Mouse (Mus musculus) adipocyte (in vitro differentiated cells): Measurements from ENCODE around the gene Hlcs.

Source experiments
- DNase-seq: peaks from one replicate; pipeline ENCODE4 v3.0.0-alpha.2; 2016; ENCODE audit warnings: low spot score

Hlcs gene

DNA sequence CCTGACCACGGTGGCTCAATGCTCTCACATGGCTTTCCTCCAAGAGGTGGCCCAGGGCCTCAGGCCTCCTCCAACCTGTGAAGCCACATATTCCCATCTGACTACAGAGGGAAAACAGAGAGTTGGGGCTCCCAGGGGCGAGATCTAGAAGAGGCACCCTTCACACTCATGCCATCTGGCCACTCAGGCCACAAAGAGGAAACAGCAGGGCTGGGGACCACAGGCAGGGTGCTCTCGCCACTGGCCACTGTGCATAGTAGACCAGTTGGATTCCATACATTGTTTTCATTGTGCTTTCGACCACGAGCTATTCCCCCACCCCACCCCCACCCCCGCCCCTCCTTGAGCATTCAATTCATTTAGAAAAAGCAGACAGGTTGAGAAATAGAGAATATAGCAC, 151.4 kb downstream of the Hlcs start:
- no peak for DNase-seq

DNA sequence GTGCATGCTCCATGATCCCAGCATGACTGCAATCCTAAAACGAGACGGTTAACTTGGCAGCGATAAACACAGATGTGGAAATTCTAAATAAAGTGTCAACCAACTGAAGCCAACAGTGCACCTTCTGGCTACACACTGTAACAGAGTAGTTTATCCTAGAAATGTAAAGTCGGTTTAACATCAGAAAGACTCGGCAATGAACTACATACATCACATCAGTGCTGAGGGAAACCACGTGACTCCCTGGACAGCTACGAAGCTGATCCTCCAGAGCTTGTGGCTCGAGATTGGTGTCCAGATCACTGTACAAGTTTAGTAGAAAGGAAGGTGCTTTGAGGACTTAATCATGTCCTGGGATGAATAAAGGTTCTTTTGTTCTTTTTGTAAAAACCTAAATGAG, 155.6 kb downstream of the Hlcs start:
- DNase-seq, result peak; percentile 51

DNA sequence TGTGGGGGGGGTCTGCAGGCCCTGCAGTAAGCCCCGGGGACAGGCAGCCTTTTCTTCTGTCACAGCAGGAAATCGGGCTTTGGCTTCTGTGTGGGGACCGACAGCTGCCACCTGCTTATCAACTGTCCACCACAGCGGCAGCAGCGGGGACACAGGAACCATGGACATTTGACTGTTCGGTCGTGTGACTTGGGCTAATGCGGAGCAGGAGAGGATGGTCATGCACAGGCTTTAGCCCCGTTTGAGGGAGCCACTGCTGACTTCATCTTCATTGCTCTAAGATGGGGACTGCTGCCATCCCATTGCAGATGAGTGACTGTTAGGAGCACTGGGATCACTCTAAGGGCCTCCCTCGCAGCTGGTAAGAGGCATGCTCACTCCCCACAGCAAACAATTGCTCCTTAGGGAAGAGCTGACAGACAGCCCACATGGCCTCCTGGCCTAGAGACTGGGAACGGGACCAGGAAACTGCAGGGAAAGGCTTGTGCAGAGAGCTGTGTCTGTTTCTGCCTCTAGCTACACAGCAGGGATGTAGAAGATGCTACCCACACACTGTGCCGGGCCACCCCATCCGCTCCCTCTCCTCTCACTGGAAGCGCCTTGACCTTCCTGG, 158.2 kb downstream of the Hlcs start:
- peak; percentile 59 for DNase-seq

DNA sequence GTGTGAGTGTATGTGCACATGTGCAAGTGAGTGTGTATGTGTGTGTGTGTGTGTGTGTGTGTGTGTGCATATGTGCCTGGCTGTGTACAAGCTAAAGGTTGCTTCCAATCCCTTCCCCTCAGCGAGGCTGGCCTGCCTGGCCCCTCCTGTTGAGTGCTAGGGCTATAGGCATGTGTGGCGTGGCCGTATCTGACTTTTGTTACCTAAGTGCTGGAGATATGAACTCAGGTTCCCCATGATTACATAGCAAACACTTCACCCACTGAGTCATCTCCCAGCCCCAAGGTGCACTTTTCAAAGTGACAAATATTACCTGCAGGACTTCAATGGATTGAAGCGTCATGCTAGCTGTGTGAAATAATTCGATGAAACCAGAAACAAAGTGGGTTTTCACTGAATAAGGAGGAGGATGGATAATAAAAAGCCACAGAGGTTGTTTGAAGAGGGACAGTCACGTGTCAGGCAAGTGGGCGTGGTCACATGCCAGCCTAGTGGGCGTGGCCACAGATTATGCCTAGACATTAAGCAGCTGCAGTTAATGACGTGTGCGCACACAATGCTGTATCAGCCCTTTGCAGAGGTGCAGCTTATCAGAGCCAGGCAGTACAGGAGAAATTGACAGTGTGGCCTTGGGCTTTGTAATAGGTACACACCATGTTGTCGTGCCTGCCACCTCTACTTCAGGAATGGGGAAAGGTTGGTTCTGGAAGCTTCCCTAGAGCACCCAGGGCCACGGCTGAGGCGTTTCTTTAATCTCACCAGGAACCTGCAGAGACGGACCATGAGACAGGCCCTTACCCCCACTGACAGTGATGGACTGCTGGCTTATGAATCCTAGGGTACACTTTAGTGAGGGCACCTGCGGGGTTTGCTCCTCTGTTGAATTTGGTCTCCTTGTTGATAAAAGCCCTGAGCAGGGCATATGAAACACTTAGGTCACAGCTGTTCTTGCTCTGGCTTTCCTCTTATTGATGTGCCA, 163.0 kb downstream of the Hlcs start:
- DNase-seq, result no peak

DNA sequence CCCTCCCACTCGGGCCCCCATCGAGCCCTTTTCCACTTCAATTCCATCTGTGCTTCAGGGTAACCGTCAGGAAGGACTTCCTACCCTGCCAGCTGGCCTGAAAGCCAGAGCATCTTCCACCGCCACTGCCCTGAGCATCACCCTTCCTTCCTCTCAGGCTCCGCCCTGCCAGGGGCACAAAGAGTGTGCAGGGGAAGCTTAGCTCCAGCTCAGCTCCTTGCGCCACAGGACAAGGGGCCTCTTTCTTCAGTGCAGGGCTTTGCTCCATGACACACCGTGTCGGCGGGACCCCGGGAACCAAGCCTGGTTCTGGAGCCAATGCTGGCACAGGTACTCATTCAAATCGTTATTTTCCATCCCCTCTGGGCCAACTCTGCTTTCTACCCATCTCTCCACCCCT, 165.2 kb downstream of the Hlcs start:
- no peak for DNase-seq

DNA sequence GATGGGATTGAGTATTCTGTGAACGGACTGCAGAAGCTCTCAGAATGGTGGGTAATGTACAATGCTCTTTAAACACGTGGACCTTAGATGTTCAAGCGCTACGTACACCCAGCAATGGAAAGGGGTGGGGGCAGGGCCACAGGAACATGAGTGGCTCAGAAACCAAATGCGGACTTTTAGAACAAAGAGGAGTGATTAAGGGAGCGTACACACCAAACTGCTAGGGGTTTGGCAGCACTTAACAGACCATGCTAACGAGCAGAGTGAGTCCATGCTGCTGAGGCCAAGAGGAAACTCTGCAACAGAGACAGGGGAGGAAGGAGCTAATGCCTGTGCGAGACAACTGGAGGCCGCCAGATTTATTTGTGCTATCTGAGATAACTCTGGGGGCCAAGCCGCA, 170.0 kb downstream of the Hlcs start:
- DNase-seq, result no peak

DNA sequence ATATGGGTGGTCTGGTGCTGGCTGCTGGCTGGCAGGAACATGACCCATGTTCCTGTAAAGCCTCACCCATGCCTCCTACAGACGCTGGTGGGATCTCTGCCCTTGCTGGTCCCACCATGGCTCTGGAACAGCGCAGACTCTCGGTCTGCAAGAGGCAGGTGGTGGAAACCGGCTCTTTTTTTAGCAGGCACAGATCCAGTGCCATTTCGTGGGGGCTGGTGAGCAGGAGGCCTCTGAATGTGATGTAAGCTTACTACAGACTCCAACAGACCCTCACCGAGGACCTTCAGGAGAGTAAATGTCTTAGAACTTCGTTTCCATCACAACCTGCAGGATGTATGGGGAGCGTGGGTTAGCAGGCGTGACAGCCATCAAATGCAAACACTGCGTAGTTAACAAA, 172.6 kb downstream of the Hlcs start:
- no peak for DNase-seq

DNA sequence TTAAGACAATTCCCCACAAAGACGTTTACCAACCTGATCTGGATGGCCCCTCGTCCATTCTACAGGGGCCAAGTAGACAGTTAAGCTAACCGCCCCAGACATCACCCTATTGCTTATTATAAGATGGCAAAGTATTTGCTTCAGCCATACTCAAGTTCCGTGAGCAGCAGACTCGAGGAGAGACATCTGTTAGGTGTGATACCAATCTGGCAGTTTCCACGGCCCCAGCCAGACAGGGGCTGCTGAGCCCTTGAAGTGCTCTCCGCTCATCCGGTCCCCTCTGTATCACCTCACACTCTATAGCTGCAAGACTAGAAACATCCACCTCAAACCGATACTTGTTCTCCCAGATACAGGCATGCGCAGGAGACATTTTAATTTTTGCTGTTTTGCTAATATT, 179.2 kb downstream of the Hlcs start:
- DNase-seq, result no peak

DNA sequence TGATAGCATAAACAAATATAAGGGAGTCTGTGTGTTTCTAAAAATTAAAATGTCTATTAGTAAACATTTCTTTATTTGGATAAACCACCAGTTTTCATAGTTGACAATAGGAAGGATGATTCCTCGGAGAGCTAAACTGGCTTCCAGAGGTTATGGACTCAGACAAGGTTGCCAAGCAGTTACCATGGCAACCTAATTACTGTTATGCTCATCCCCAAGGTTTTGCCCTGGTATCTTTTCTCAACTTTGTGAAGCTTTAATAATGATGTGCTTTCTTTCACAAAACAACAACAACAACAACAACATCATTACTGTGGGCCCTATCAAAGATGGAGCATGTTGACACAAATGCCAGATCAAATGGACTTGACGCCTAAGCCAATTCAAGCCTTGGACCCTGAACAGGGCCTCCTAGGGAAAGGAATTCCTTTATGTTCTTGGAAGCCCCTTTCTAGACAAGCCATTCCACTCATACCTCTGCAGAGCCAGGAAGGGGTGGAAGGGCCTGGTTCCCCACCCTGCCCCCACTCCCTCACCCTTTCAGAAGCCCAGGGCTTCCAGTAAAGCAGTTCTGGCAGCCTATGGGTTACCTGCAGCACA, 185.0 kb downstream of the Hlcs start:
- DNase-seq, result no peak

DNA sequence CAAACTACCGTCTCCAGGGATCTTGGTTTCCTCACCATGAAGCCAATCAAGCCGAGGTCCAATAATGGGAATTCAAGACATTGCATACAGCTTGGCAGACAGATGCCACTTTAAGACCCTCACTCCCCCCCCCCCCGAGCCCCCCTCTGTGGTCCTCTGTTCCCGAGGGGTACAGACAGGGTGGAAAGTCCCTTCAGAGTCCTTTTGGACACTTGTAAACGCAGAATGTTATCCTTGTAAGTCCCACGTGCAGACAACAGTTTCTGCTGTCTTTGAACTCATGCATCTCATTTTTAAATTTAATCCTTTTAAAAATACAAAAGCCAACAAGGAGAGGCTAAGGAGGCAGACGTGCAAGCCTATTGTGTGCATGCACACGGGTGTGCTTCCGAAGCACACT, 187.2 kb downstream of the Hlcs start:
- no peak for DNase-seq

DNA sequence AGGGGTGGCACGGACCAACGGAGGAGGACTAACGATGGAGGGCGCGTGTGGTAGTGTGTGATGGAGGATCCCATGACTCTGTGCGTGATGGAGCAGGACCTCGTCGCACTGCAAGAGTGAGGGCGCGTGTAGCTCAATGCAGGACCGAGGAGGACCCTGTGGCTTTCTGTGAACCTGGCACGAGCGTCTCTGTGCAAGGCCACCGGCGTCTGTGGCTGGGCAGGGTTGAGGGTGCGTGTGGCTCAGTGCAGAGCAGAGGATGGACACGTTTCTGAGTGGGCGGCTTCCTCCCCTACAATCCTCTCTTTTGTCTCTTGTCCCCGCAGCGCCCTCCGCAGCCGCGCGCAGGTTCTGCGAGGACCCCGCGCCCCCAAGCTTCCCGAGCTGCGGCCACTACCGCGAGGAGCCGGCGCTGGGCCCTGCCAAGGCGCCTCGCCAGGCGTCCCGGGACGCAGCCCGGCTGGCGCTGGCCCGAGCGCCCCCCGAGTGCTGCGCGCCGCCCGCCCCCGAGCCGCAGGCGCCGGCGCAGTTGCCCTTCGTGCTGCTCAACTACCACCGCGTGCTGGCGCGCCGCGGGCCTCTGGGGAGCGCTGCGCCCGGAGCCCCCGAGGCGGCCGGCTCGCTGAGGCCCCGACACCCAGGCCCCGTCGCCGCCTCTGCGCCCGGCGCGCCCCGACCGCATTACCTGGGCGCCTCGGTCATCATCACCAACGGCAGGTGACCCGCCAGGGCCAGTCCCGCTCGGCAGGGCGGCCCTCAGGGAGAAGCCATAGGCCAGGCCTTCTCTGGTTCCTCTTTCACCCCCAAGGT, 188.0 kb downstream of the Hlcs start:
- DNase-seq, result no peak

DNA sequence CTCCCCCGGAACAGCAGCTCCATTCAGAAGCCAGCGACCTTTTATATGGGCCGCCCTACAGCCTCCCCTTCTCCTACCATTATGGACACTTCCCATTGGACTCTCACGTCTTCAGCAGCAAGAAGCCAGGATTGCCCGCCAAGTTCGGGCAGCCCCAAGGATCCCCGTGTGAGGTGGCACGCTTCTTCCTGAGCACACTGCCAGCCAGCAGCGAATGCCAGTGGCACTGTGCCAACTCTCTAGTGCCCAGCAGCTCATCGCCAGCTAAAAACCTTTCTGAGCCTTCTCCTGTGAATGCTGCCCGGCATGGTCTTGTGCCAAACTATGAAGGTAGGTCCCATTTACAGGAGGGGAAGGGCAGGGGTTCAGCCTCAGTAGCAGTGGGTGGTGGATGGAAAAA, 190.1 kb downstream of the Hlcs start:
- DNase-seq, result peak; percentile 15

DNA sequence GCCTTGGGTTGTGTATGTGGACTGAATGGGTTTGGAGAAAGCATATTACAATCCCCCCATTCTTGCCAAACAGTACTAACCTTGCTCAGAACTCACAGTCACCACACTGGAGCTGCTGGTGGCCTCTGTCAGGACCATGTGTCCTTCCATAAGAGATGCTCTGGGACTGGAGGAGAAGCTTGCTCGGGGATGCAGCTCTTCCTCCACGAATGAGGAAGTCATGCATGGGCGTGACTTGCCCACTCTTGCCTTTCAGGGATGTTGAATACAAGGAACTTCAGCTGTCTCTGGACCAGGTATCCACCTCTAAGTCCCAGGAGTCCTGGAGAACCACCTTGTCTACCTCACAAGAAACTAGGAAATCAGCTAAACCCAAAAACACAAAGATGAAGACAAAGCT, 191.0 kb downstream of the Hlcs start:
- DNase-seq, result no peak

DNA sequence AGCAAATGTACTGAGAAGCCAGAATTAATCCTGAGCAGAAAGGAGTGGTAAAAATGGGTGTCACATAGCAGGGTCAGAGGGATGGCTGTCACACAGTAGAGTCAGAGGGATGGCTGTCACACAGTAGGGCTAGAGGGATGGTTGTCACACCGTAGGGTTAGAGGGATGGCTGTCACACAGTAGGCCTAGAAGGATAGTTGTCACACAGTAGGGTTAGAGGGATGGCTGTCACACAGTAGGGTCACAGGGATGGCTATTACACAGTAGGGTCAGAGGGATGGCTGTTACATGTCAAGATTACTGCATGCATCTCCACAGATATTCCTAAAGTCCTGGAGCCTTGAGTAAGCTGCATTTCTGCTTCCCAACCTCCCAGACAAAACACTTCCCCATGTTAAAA, 195.0 kb downstream of the Hlcs start:
- no peak for DNase-seq

DNA sequence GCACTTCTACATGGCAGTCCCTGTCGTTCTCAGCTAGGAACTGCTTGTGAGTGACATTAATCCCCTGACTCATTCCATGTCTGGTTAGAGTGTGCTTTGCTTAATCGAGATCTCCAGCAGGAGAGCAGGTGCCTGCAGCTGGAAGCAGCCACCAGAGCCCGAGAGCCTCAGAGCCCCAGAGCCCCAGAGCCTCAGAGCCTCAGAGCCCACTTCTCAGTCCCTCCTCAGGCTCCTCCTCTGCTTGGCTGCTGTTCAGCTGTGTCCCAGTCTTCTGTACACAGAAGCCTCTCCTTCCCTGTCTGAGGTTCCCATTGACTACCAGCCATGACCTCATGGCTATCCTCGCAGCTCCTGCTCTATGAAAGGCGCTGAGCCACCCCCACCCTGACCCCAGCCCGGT, 196.0 kb downstream of the Hlcs start:
- no peak for DNase-seq

DNA sequence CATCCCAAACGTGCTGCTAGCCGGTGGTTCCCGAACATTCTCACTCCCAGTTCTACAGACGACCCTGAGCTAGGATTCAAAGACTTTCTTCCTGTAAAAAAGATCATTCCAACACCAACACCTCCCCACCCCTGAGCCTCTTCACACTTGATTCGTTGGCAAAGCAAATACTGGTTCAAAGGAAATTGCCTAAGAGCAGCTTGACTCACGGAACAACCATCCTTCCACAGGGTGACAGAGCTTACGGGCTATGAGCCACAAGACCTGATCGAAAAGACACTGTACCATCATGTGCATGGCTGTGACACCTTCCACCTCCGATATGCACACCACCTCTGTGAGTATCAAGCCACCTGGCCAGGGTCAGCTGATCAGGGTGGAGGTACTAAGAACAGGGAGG, 198.7 kb downstream of the Hlcs start:
- no peak for DNase-seq

DNA sequence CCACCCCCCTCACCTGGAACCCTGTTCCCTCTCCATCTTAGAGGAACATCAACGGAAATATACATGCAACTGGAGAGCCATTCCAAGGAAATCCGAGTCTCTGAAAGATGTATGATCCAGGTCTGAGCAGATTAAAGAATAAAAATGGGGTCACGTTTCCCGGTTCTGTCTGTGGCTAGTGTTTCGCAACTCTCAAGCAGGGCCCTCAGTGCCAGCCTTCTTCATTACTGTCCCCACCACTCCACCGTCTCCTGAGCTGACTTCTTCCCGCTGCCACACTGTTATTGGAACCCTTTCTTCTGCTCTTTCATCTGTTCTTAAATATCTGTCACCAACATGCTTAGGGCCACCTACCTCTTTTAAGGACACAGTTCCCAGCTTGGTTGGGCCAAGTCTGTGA, 200.2 kb downstream of the Hlcs start:
- DNase-seq, result no peak

DNA sequence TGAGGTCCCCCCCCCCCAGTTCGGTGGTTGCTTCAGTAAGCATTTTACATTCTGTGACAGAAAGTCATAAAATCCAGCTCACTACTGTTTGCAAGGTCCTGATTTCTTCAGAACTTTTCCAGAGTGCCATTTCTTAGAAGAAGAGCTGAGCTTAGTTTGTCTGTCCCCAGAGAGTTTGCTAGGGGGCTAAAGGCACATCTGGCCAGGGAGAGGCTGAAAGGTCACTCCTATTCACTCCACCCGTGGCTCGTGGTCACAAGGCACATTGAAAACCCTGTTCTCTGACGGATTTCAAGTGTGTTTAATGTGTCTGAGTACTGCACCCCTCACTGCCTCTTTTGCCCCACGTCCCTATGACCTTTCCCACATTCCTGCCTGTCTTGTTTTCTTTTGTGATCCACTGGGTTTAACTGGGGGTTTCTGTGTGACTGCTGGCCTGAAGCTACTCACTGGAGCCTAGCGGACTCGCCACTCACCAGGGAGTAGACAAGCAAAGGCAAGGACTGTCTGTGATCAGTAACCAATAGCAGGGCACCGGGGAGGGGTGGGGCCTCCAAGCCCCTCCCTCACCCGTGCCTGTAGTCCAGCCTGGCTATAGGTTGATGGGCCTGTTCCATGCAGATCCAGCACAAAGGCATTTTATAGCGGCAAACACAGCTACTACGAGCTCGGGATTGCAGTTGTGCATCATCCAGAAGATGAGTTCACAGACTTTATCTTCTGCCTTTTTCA, 215.5 kb downstream of the Hlcs start:
- peak; percentile 21 for DNase-seq

DNA sequence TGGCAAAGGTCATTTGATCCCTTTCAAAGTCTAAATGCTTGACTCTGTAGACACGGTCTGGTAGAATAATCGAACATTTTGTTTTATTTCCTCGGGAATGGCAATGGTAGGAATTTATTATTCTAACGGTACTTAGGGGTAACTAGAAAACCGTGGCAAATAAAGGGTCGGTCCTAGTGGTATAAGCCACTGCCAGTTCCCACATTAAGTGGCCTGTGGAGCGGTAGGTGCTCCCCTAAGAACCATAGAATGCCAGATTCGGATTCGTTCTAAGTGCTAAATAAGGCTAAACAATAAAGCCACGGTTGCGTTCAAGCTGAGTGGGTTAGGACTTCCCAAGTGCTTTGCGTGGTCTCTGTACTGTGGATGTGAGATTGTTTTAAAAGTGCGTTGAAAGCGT, 216.9 kb downstream of the Hlcs start:
- no peak for DNase-seq

DNA sequence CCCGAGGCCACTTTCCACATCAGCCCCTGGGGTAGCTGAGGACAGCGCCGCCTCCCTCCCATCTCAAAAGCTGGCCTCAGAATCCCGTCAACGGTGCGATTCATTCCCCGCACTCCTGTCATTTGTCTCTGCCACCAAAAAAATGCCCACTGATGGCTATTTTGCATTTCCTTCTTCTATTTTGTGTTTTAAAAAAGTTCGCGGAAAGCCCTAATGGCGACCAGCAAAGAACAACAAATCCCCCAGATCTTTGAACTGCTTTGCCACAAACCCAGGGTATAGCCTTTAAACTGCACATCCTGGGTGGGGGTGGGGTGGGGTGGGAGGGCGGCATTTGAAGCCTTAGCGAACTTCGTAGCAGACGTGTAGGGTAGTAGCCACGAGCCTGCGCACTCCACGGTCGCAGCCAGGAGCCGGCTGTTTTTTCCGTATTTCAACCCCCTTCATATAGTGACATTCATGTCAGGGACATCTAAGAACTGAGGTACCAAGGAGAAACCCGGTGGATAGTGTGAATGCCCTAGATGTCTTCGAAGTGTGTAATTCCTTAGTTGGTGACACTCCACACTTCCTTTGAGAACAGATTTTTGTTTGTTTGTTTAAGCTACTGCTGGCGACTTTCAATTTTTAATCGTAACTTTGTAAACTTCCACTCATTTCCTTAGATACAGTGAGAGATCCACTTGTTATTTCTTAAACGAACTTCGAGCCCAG, 218.1 kb downstream of the Hlcs start:
- no peak for DNase-seq
